Mouse (Mus musculus): Measurements from ENCODE around the gene Abr. TPM values are rescaled to one million over a fixed set of nuclear protein-coding genes. Genes with fewer than 3 reads are reported as not detected.

Gene Abr
- total RNA-seq, 2 experiments from 2014 or later, result 502 to 515 TPM

DNA sequence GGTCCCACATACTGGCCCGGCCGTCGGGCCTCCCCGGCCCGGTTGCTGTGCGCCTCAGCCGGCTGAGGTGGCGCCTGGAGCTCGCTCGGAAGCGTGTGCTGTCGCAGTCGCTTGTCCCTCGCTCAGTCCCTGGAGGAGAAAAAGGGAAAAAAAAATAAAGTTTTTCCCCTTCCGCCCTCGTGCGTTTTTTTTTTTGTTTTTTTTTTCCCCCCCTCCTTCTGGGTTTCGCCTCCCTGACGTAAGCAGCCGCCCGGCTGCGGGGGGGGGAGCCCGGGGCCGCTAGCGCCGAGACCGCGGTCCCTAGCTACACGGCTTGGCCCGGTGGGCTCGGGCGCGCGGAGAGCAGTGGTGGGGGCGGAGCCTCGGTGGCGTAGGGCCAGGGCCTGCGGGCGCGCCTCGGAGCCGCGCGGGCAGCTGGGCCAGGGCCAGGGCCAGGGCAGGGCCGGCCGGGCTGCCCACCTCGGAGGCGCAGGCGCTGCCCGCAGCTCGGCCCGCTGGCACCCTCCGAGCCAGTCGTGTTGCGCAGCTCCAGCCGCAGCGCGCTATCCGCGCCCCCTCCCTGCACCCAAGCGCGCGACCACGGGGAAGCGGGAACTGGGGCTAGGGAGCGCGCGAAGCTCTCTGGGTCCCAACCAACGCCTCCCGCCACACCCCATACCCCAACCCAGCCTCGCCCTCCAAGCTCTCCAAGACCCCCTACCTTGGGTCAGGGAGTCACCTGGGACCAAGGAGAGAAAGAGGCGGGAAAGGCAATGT, 1.3 kb upstream of the Abr start:
- peak; percentile 20 to 31 for DNase-seq

DNA sequence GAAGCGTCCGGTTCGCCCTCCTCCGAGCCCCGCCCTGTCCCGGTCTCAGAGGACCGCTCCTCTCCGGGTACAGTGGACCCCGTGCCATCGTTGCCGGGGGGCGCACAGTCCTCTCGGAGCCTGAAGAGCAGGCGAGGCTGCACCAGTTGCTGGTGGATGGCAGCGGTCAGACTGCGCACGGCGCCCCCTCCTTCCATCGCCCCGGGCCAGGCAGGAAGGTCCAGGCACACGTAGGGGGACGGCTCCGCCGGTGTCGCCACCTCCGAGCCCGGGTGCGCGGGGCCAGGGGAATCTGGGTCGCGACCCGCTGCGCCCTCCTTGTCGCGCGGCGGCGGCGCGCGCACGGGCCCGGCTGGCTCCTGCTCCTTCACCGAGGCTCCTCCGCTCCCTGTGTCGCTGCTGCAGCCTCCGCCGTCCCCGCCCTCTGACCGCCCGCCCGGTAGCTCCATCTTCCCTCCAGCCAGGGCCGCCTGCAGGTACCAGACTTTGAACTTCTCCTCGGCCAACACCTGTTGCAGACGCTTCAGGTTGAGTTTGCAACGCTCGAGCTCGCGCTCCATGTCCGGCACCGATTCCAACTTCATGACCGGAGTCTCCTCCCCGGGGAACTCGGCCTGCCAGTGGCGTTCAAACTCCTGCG, 572 bp upstream of the Abr start:
- no peak for DNase-seq

- DNase-seq, result no peak
These were observed 4.0 kb downstream of the Abr start for GRCm38 (mm10) chr11:76618134-76618533.

- DNase-seq, result no peak
These were observed 7.9 kb downstream of the Abr start for GRCm38 (mm10) chr11:76614246-76614645.

DNA sequence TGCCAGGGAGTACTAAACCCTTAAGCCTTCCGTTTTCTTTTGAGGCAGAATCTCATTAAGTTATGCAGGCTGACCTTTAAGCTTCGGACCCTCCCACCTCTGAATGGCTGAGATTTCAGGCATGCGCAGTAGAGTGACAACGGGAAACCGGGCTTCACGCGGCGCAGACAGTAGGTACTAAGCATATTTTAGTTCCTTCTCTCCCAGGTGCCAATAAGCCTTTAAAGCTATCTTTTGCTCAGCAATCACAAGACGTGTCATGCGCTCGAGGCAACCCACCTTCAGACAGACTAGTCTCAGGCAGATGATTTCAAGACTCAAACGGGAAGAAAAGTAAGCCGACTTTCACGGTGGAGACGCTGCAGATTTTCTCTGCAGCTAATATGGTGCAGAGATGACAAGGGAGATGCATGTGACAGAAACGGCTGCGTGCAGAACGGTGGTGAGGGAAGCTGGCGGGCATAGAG, 9.4 kb downstream of the Abr start:
- peak; percentile 61 to 67 for DNase-seq

GRCm38 (mm10) chr11:76610948-76611347, 11.2 kb downstream of the Abr start:
- no peak for DNase-seq

DNA sequence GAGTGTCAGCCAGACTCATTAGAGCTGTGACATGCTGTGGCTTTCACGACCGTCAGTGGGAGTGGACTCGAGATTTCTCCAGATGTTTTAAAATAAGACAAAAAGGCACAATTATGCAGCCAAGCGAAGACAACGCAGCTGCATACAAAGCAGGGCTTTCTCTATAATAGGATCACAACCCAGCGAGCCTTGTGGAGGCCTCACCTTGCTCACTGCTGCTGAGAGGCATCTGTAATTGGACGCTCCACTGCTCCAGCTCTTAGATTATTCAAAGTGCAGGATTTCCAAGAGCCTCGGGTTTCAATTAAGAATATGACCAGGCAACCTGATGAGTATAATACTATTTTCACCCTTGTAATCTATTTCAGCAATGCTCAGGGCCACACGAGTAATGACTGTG, 15.6 kb downstream of the Abr start:
- DNase-seq, result no peak

DNA sequence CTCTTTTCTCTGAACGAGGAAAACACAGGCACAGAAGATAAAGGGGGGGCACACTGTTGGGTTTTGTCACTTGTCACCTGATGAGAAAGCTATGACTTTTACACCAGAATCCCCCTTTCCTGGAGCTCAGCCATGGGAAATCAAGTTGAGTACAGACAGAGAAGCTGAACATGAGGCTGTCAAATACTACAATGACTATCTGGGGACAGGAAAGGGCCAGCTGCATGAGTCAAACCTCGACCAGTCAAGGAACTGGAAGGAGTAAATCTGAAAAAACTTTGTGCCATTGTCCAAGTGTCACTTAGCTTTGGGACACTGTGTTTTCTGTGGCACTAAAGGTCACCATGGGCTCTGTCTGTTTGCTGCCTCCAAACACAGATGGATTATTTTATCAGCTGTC, 22.9 kb downstream of the Abr start:
- no peak for DNase-seq

- DNase-seq, result no peak
These were observed 23.4 kb downstream of the Abr start for GRCm38 (mm10) chr11:76598757-76599156.

GRCm38 (mm10) chr11:76593620-76594326, 28.3 kb downstream of the Abr start:
- DNase-seq, result no peak

DNA sequence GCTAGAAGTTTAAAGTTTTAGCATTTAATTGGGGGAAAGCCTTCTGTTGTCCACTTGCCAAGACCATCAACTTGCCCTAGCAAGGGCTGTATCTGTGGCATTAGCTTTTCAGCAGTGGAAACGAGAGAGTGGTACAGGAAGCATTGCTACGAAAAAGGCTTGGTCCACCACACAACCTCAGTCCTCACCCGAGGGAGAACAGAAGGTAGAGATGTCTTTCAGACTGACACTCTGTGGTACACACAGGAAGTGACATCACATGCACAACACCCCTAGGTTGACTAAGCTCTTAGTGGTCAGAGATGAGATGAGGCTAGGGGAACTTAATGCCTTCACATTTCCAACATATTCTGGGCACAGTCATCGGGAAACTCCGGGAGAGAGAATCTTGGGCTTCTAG, 32.4 kb downstream of the Abr start:
- no peak for DNase-seq

DNA sequence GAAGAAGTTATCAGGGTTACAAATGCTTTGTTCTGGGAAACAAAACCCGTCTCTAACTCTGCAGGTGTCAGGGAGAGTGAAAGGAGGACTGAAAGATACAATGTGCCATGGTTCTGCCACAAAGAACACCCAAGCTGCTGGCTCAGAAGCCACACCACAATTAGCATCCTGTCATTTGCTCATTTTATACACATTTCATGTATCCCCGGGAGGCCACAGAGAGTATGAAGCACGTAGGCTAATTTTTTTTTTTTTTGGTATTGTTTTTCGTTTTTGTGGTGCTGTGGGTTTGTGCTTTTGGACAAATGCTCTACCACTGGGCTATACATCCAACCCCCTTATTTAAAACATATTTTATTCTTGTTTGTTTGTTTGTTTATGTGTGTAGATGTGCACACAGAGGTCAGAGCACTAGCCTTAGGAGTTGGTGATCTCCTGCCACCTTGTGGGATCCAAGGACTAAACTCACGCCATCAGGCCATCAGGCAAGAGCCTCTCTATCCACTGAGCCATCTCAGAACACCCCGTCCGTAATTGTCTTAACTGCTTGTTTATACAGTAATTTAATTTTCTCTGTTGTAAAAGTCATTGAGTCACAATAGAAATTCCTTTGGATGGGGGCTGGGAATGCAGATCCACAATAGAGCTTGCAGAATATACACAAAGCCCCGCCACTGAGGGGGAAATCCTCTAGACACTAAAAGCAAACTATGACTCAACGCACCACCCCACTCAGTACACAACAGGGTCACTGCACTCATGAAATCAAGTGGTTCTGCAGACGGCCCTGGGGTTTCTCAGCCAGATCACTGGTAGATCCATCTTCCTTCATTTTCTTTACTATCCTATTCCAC, 33.3 kb downstream of the Abr start:
- no peak for DNase-seq

GRCm38 (mm10) chr11:76588032-76588431, 34.1 kb downstream of the Abr start:
- DNase-seq, result no peak

- DNase-seq, result no peak
These were observed 34.8 kb downstream of the Abr start for GRCm38 (mm10) chr11:76587333-76587732.

DNA sequence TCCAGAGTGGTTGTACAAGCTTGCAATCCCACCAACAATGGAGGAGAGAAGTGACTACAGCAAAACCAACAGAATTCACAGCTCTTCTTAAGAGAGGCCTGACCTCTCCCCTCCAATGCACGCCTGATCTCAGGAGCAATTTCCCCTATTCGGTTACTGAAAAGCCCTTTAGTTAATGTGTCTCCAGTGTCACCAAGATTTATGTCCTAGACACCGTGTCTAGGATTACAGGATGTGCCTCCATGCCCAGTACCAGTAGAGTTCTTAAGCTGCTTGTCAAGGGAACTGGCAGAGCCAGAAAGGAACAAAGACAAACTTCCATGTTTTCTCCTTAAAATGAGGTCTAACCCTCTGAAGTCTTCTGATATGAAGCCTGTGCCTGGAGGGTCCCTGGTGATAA, 36.0 kb downstream of the Abr start:
- no peak for DNase-seq

DNA sequence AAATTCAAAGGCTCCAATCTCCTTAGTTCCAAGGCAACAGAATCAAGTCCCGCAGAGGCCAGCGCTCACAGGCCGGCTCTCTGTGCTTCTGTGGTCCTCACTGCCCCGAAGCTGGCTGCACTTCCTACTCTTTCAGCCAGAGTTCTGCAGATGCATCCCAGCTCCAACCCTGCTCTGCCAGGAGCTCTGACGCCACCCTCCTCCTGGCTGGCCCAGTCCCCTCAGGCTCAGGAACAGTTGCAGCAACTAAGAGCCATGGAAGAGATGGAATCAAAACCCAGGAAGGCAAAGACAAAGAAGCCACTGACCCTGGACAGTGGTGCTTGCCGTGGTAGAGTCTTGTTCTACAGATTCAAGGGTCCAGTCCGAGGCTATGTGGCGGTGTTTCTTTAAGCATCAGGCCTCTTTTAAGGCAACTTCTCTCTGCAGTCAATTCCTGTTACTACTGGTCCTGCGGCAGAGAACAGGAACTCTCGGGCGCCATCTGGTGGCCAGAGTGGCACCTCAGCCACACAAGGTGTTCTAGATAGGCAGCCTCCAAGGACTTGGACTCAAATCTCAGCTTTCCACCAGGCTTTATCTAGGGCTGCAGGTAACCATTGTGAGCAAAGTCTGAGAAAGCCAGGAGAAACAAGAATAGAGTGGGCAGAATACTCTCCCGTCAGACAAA, 44.4 kb downstream of the Abr start:
- peak; percentile 87 to 88 for DNase-seq

DNA sequence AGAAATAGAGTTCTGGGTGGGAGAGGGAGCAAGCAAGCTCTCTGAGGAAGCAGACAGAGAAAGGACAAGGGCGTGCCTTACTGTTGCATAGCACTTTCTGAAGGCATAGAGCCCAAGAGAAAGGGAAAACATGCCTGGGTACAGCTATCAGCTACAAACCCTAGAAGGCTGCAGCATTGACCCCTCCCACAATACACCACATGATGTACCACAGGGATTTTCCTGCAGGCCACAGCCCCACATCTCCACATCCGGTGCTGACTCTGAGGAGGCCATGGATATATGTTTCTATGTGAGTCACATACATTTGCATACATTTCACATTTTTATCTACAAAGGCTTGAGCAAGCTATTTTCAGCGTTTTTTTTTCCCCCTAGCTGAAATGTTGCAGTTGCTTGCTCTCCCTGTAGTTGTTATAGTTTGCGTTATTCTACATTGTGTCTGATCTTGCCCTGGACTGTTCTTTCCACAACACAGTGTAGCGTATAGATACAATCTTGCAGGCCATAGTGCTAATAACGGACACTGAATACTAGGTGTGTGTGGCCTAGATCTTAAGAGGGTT, 49.2 kb downstream of the Abr start:
- no peak for DNase-seq

- no peak for DNase-seq
These were observed 50.5 kb downstream of the Abr start for GRCm38 (mm10) chr11:76571613-76571929.

DNA sequence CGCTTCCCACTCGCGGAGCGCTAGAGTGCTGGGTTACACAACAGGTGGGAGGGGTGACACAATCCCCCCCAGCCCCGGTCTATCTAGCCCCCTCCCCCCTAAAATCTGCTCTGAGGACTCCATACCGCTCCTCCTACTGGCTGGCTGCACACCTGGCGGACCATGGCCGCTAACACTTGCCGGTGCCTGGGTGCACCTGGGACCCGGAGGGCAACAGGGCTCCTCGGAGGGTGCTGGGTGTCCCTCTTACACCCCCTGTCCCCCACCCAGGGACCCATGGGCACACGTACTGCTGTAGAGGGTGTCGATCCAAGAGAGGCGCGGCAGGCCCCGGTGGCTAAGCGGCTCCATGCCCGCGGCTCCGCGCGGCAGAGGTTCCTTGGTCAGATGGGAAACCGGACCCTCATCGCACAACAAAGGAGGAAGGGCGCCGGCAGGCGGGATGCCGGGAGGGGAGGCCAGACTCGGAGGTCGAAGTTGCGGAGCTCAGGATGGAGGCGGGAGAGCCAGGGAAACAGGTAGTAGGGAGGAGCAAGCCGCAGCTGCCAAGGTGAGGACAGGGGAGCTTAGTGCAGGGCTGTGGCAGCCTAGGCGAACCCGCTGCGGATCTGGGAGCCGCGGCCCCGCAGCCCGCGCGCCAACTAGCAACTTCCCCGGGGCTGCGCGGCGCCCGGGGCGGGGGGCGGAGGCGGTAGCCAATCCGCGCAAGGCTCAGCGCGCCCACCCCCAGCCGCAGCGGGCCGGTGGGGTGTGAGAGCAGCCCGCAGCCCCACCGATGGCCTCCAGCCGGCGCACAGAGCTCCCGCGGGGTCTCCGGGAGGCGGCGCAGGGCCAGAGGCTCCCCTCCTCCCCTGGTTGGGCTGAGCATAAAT, 51.1 kb downstream of the Abr start:
- peak; percentile 72 to 75 for DNase-seq

DNA sequence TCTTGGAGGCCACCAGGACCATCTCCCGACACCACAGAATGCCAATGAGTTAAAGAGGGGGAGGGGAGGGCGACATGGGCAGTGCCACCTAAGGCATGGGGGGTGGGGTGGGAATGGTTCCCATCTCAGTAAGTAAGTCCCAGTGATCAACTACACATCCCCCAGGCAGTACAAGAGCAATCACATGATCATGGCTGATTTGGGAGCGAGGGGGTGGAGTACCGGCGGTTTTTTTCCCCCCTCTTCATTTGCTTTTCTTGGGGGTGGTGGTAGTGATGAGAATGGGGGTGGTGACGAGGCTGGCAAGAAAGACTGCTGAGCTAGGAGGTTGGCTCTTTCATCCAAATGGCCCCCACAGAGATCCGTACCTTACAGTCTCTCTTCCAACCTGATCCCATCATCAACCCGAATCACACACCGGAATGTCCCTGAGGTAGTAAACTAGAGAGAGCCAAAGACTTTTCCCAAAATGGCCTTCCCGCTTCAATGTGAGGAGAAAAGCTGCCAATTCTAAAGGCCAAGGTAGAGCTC, 51.8 kb downstream of the Abr start:
- DNase-seq, result peak; percentile 52 to 56
